Comparison of ENCODE assay signal across 16 mouse cellular contexts in the genomic region with DNA sequence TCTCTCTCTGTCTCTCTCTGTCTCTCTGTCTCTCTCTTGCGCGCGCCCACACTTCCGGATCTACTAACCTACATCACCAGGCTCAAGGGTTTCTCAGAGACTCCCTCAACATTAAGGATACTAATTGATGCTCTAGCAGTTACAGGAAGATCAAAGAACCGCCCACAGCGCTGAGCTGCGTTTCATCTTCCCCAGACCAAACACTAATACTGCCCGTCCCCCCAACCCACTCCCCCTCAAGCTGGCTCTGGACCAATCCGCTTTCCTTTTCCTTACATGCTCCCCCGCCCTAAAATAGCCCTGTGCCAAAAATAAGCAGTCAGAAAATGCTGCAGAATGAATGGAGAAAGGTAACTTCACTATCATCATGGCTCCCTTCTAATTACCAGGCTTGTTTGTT.
DNase-seq lines count a peak whose midpoint lies in the region; ATAC-seq lines count a peak whose summit lies in the region.
"Had no signal": no experiment of that assay in that cellular context is flagged by ENCODE, and none has a peak within 500 bp of the region (broad histone marks: within the 10 kb centered on the region; RNA-seq: fewer than 3 reads in every experiment).

No protein-coding gene starts in this region.

- no peaks in the 10 kb centered on the region for H3K9me3 ChIP-seq in kidney, embryonic 14.5 days (ENCODE audit: control insufficient read depth, low read length)
- H3K9me3 ChIP-seq in midbrain, embryonic 10.5 days (replicated peaks) = no peaks in the 10 kb centered on the region
- no peaks in the 10 kb centered on the region for H3K9me3 ChIP-seq in midbrain, embryonic 13.5 days
- no peaks in the 10 kb centered on the region for H3K9me3 ChIP-seq in forebrain, embryonic 15.5 days
- H3K9me3 ChIP-seq: embryonic facial prominence, embryonic 15.5 days; midbrain, embryonic 12.5 days; neural tube, embryonic 15.5 days; stomach, embryonic 15.5 days had no signal

- 43% methylated on average over 10 of the region's 10 CpGs for WGBS in kidney, embryonic 14.5 days
- whole genome bisulfite sequencing in midbrain, embryonic 10.5 days = 81% methylated on average over 10 of the region's 10 CpGs
- 75% methylated on average over 10 of the region's 10 CpGs for WGBS in midbrain, embryonic 13.5 days
- WGBS in forebrain, embryonic 15.5 days = 52% methylated on average over 10 of the region's 10 CpGs

- no peaks in the 10 kb centered on the region for H3K27me3 ChIP-seq in kidney, embryonic 14.5 days (ENCODE audit: control insufficient read depth, insufficient read depth, low read length)
- no peaks in the 10 kb centered on the region for H3K27me3 ChIP-seq in midbrain, embryonic 10.5 days (ENCODE audit: low read depth, poor library complexity, severe bottlenecking)
- H3K27me3 ChIP-seq in midbrain, embryonic 13.5 days = no peaks in the 10 kb centered on the region
- H3K27me3 ChIP-seq in forebrain, embryonic 15.5 days = no peaks in the 10 kb centered on the region
- H3K27me3 ChIP-seq: embryonic facial prominence, embryonic 15.5 days; midbrain, embryonic 12.5 days; neural tube, embryonic 15.5 days; stomach, embryonic 15.5 days had no signal

- no peak overlapping the region for H3K27ac ChIP-seq in kidney, embryonic 14.5 days (ENCODE audit: low read depth, low read length)
- H3K27ac ChIP-seq in midbrain, embryonic 10.5 days (replicated peaks) = 0 out of 2 replicates have a peak overlapping the region, but pooled peaks have one; percentile 33
- no peak overlapping the region for H3K27ac ChIP-seq in midbrain, embryonic 13.5 days
- H3K27ac ChIP-seq in forebrain, embryonic 15.5 days (replicated peaks) = no peak overlapping the region
- H3K27ac ChIP-seq: embryonic facial prominence, embryonic 15.5 days; heart, adult 2 months; midbrain, embryonic 12.5 days; neural tube, embryonic 15.5 days; stomach, embryonic 15.5 days had no signal

- H3K4me3 ChIP-seq in kidney, embryonic 14.5 days (ENCODE audit: low read length) = no peak overlapping the region
- H3K4me3 ChIP-seq in midbrain, embryonic 10.5 days = no peak overlapping the region
- H3K4me3 ChIP-seq in midbrain, embryonic 13.5 days (replicated peaks) = no peak overlapping the region
- no peak overlapping the region for H3K4me3 ChIP-seq in forebrain, embryonic 15.5 days
- H3K4me3 ChIP-seq: embryonic facial prominence, embryonic 15.5 days; heart, adult 2 months; midbrain, embryonic 12.5 days; neural tube, embryonic 15.5 days; stomach, embryonic 15.5 days had no signal

- no peaks in the 10 kb centered on the region for H3K4me1 ChIP-seq in kidney, embryonic 14.5 days (ENCODE audit: control insufficient read depth, insufficient read depth, low read length)
- H3K4me1 ChIP-seq in midbrain, embryonic 10.5 days = peaks cover 8% of the 10 kb centered on the region
- H3K4me1 ChIP-seq in midbrain, embryonic 13.5 days (replicated peaks) = 0 out of 2 replicates have a peak, but pooled peaks cover 8% of the 10 kb centered on the region
- H3K4me1 ChIP-seq in forebrain, embryonic 15.5 days = peaks cover 5% of the 10 kb centered on the region; the same call in 1 of the 2 replicates
- H3K4me1 ChIP-seq: midbrain, embryonic 12.5 days; neural tube, embryonic 15.5 days; stomach, embryonic 15.5 days had no signal

- no peak overlapping the region; the same call in 1 of the 2 replicates for H3K4me2 ChIP-seq in kidney, embryonic 14.5 days (replicated peaks; ENCODE audit: low read depth, low read length)
- no peak overlapping the region for H3K4me2 ChIP-seq in midbrain, embryonic 13.5 days (replicated peaks)
- no peak overlapping the region for H3K4me2 ChIP-seq in forebrain, embryonic 15.5 days (replicated peaks)
- H3K4me2 ChIP-seq: embryonic facial prominence, embryonic 15.5 days; midbrain, embryonic 12.5 days; neural tube, embryonic 15.5 days; stomach, embryonic 15.5 days had no signal

- 0 out of 2 replicates have a peak, but pooled peaks have one; percentile 52 for ATAC-seq in kidney, embryonic 14.5 days (ENCODE audit: low FRiP score, low TSS enrichment)
- ATAC-seq in midbrain, embryonic 13.5 days = no peak
- ATAC-seq in forebrain, embryonic 15.5 days (replicated peaks) = 0 out of 2 replicates have a peak, but pooled peaks have one; percentile 46
- ATAC-seq: liver, postnatal 0 days had no signal

- no peaks in the 10 kb centered on the region for H3K36me3 ChIP-seq in kidney, embryonic 14.5 days (ENCODE audit: control insufficient read depth, insufficient read depth, low read length)
- H3K36me3 ChIP-seq in midbrain, embryonic 10.5 days = no peaks in the 10 kb centered on the region
- H3K36me3 ChIP-seq in midbrain, embryonic 13.5 days = no peaks in the 10 kb centered on the region
- H3K36me3 ChIP-seq in forebrain, embryonic 15.5 days = no peaks in the 10 kb centered on the region
- H3K36me3 ChIP-seq: embryonic facial prominence, embryonic 15.5 days; midbrain, embryonic 12.5 days; neural tube, embryonic 15.5 days; stomach, embryonic 15.5 days had no signal

- no peak overlapping the region for H3K9ac ChIP-seq in kidney, embryonic 14.5 days (ENCODE audit: low read depth, low read length)
- H3K9ac ChIP-seq in midbrain, embryonic 13.5 days (replicated peaks) = no peak overlapping the region
- no peak overlapping the region for H3K9ac ChIP-seq in forebrain, embryonic 15.5 days (replicated peaks)
- H3K9ac ChIP-seq: embryonic facial prominence, embryonic 15.5 days; liver, postnatal 0 days; midbrain, embryonic 12.5 days; neural tube, embryonic 15.5 days; stomach, embryonic 15.5 days had no signal

- DNase-seq in kidney, adult 8-10 months = no peak
- DNase-seq in midbrain, embryonic 10.5 days (ENCODE audit: low spot score) = no peak
- peak; percentile 30 for DNase-seq in right cerebral cortex, postnatal 14 days
- no peak for DNase-seq in neural tube, embryonic 10.5 days (ENCODE audit: extremely low spot score, low spot score)
- DNase-seq: adrenal gland, adult 8-10 months; heart, adult 2 months; heart, postnatal 14 days; liver, postnatal 0 days; thymus, postnatal 25 days had no signal
